Mouse (Mus musculus) lung, postnatal 0 days (tissue): ENCODE measurements around the gene Fyco1. TPM values are rescaled to one million over a fixed set of nuclear protein-coding genes. Genes with fewer than 3 reads are reported as not detected.

Source experiments
- ATAC-seq: fragments of 200-750 bp; cut with Nextera tagmentation; 2 replicates; pipeline ENCODE4 v1.8.0; 2017; ENCODE audit warnings: moderate library complexity
- DNase-seq: peaks from one replicate; pipeline ENCODE4 v3.0.0-alpha.2; 2016; ENCODE audit warnings: low spot score
- H3K27ac ChIP-seq: fragments of 300-500 bp; sonication (generic); 2 replicates; pipeline ENCODE4 v1.5.1; 2014; ENCODE audit warnings: antibody characterized with exemption, mild to moderate bottlenecking, low read length, mixed read lengths
- H3K27me3 ChIP-seq: fragments of 300-500 bp; sonication (generic); replicated peaks from 2 replicates; pipeline ENCODE4 v1.6.1; 2014; ENCODE audit warnings: low read length, mixed read lengths; ENCODE audit not compliant: insufficient read depth
- H3K36me3 ChIP-seq: fragments of 300-500 bp; sonication (generic); 2 replicates; pipeline ENCODE4 v1.6.1; 2014; ENCODE audit warnings: low read length, mixed read lengths; ENCODE audit not compliant: insufficient read depth
- H3K4me1 ChIP-seq: fragments of 300-500 bp; sonication (generic); 2 replicates; pipeline ENCODE4 v1.6.1; 2014; ENCODE audit warnings: antibody characterized with exemption, low read depth, low read length, mixed read lengths; ENCODE audit not compliant: insufficient read depth
- H3K4me2 ChIP-seq: fragments of 300-500 bp; sonication (generic); replicated peaks from 2 replicates; pipeline ENCODE4 v1.6.1; 2014; ENCODE audit warnings: low read depth, mild to moderate bottlenecking, low read length, moderate library complexity, mixed read lengths
- H3K4me3 ChIP-seq: fragments of 300-500 bp; sonication (generic); 2 replicates; pipeline ENCODE4 v1.5.1; 2014; ENCODE audit warnings: low read depth, low read length
- H3K9ac ChIP-seq: fragments of 300-500 bp; sonication (generic); replicated peaks from 2 replicates; pipeline ENCODE4 v1.6.1; 2014; ENCODE audit warnings: low read depth, mild to moderate bottlenecking
- H3K9me3 ChIP-seq: fragments of 300-500 bp; sonication (generic); 2 replicates; pipeline ENCODE4 v1.6.1; 2016; ENCODE audit warnings: low read length, mixed read lengths
- CTCF ChIP-seq: IDR thresholded peaks from 2 replicates; pipeline ENCODE4 v1.5.1; 2016; ENCODE audit warnings: antibody characterized with exemption, mild to moderate bottlenecking
- EP300 ChIP-seq: IDR thresholded peaks from 2 replicates; pipeline ENCODE4 v1.6.1; 2016; ENCODE audit warnings: antibody characterized with exemption, mild to moderate bottlenecking, control low read depth
- WGBS: fragments of 180-500 bp; shearing (Covaris S2); extraction: QIAGEN DNeasy Blood & Tissue Kit; methylation state at CpG from one replicate; pipeline ENCODE4 v1.1.7; 2014; 5-methylcytosine and 5-hydroxymethylcytosine counted together
- polyA plus RNA-seq: library from polyadenylated mRNA; unstranded; fragments of >200 nt; fragmentation: Nextera tagmentation; extraction: Ambion mirVana; gene quantifications from 2 replicates; pipeline ENCODE4 v1.2.1, GENCODE M21; 2015

Fyco1 gene
- polyA plus RNA-seq, 1 experiment from 2014 or later = 9.2 TPM

DNA sequence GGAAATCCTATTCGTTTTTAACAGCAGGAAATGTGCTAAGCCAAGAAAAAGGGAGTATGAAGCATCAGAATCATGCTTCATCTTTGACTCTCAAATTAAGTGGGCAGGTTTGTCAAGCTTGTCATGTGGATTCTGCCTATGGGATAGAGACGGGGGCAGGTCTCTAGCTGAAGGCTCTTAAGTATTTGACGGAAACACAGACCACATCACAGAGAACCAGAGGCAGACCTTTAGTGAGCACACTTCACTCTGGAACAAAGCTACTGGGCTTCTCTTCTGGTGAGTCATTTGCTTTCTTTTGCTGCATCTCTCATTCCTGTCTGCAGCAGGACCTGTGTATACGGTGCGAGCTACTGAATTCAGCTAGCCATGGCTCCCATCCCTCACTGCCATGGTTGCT lies 45.4 kb downstream of the Fyco1 start, which contains the start of gene Cxcr6:
TSS of gene Cxcr6 (plus strand) at position 209 of the 400 bp plus-strand sequence.
- ATAC-seq = no peak
- Histone ChIP-seq H3K9ac (no peak within 1 kb of the TSS), H3K27me3 (no peaks in the 10 kb centered on the region), H3K27ac (no peak within 1 kb of the TSS), H3K4me3 (no peak within 1 kb of the TSS), H3K36me3 (peaks cover 14% of the 10 kb centered on the region; the same call in 1 of the 2 replicates), H3K9me3 (no peaks in the 10 kb centered on the region), H3K4me2 (no peak within 1 kb of the TSS), H3K4me1 (no peaks in the 10 kb centered on the region)
- whole genome bisulfite sequencing = 83% methylated on average over 5 of the region's 5 CpGs
- TF ChIP-seq EP300 (no peak), CTCF (no peak)
- DNase-seq = no peak

DNA sequence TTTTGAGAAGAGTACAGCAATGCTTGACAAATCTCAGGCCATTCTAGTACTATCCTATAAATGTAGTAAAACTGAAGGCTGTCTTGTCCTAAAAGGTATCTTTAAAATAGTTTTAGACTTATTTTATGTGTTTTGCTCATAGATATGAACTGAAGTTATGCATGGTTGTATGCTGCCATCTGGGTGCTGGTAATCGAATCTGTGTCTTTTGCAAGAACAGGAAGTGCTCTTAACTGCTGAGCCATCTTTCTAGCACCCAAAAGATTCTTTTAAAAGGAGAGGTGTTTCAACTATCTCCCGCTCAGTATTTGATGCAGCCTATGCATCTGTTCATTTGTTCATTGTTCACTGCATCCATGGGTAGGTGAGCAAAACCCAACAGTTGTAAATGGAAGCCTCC lies 46.5 kb downstream of the Fyco1 start:
- no peak overlapping the region for H3K4me2 ChIP-seq
- DNase-seq (no peak), ATAC-seq (no peak)
- no peak overlapping the region for H3K4me3 ChIP-seq
- no peak overlapping the region for H3K27ac ChIP-seq
- peaks cover 11% of the 10 kb centered on the region for H3K36me3 ChIP-seq
- H3K27me3 ChIP-seq = no peaks in the 10 kb centered on the region
- no peak for TF ChIP-seq EP300
- TF ChIP-seq CTCF = no peak
- no peaks in the 10 kb centered on the region for H3K4me1 ChIP-seq
- H3K9me3 ChIP-seq = no peaks in the 10 kb centered on the region
- 89% methylated on average over 2 of the region's 2 CpGs for WGBS
- H3K9ac ChIP-seq = no peak overlapping the region

DNA sequence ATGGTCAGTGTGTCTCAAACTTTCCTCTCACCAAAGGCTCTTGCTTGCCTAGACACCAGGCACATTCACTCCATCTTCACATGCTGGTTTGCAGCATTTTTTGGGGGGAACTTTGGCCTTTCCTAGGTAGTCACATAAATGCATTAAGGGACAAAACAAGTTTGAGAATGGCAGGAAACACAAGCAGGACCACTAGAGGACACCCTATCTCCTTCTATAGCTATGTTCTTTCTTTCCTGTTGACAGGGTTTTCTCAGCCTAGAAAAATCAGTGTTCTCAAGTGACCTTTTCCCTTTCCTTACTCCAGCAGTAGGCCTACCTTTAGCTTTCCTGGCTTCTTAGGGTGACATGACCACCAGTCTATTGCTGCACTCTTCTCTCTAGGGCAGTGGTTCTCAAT lies 48.8 kb downstream of the Fyco1 start:
- no peak overlapping the region for H3K4me3 ChIP-seq
- H3K27ac ChIP-seq = no peak overlapping the region
- DNase-seq (no peak), ATAC-seq (no peak)
- H3K9ac ChIP-seq = no peak overlapping the region
- H3K4me1 ChIP-seq = no peaks in the 10 kb centered on the region
- H3K27me3 ChIP-seq = no peaks in the 10 kb centered on the region
- H3K9me3 ChIP-seq = no peaks in the 10 kb centered on the region
- peaks cover 10% of the 10 kb centered on the region for H3K36me3 ChIP-seq
- TF ChIP-seq CTCF (peak; percentile 24; the same call in 1 of the 2 replicates), EP300 (no peak)
- no peak overlapping the region for H3K4me2 ChIP-seq

DNA sequence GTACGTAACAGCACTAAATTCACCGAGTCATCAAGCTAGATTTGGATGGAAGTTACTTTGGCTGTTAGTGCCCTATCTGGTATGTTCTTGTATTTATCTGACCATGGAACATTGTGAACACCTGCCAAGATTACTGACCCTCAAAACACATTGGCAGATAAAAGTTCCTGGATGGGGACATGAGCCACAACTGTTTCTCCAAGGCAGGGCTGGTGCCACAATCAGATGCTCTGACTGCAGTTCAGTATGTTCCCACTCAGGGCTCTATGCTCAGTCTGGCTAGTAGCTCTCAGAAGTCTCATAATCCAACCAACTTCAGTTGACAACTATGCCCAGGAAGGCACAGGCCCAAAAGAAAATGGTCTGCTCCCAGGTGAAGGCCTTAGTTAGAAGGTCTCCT lies 49.3 kb downstream of the Fyco1 start:
- 93% methylated on average over 2 of the region's 2 CpGs for WGBS

DNA sequence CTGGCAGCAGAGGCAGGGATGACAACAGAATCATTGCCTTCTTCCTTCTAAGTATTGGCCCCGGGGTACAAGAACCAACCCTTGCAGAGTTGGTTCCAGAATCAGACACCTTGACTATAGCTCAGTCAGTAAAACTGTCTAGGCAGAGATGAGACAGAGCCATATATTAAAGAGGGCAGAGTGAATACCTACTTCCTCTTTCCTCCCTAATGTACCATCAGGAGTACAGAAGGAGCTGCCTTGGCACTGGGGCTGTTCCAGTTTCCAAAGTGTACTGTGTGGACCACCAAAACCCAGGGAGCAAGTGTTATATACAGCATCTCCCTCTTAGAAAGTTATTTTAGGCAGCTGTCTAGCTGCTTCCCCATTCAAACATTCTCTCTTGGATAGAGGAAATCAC lies 50.2 kb downstream of the Fyco1 start:
- H3K4me3 ChIP-seq = no peak overlapping the region
- TF ChIP-seq CTCF (no peak), EP300 (no peak)
- H3K27me3 ChIP-seq = no peaks in the 10 kb centered on the region
- H3K36me3 ChIP-seq = peaks cover 21% of the 10 kb centered on the region
- H3K4me1 ChIP-seq = no peaks in the 10 kb centered on the region
- ATAC-seq (no peak), DNase-seq (no peak)
- 93% methylated on average over 1 of the region's 1 CpGs for WGBS
- H3K9me3 ChIP-seq = no peaks in the 10 kb centered on the region
- H3K9ac ChIP-seq = no peak overlapping the region
- no peak overlapping the region for H3K27ac ChIP-seq
- no peak overlapping the region for H3K4me2 ChIP-seq

More for the DNA sequence above, 49.3 kb downstream of the Fyco1 start:
- ATAC-seq (no peak), DNase-seq (no peak)
- Histone ChIP-seq H3K27me3 (no peaks in the 10 kb centered on the region), H3K4me3 (no peak overlapping the region), H3K9ac (no peak overlapping the region), H3K4me1 (no peaks in the 10 kb centered on the region), H3K36me3 (peaks cover 12% of the 10 kb centered on the region), H3K27ac (no peak overlapping the region), H3K9me3 (no peaks in the 10 kb centered on the region), H3K4me2 (no peak overlapping the region)
- TF ChIP-seq EP300 = no peak
- TF ChIP-seq CTCF = no peak

DNA sequence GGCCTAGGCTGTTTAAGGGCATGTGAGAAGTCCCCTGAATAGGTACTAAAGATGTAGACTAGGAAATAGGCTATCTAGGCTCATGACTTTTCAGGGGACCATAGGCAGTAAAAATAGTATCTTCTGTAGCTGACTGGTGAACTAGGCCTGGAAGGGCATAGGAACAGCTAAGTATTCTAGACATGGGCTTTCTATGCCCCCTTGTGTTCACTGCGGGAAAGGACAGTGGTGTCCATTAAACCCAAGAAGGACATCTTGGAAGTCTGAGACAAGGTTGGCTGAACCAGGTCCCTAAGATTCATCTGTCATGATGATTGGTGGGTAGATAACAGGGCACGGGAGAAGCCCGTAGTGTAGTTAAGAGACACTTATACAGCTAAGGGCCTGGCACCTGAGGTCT lies 55.5 kb downstream of the Fyco1 start:
- H3K4me1 ChIP-seq = no peaks in the 10 kb centered on the region
- H3K27me3 ChIP-seq = no peaks in the 10 kb centered on the region
- H3K27ac ChIP-seq = no peak overlapping the region
- H3K36me3 ChIP-seq = peaks cover 47% of the 10 kb centered on the region
- 42% methylated on average over 3 of the region's 3 CpGs for WGBS
- no peak overlapping the region for H3K4me2 ChIP-seq
- H3K9ac ChIP-seq = no peak overlapping the region
- no peaks in the 10 kb centered on the region for H3K9me3 ChIP-seq
- ATAC-seq (no peak), DNase-seq (peak; percentile 37)
- TF ChIP-seq EP300 (no peak), CTCF (peak; percentile 76)
- no peak overlapping the region for H3K4me3 ChIP-seq

DNA sequence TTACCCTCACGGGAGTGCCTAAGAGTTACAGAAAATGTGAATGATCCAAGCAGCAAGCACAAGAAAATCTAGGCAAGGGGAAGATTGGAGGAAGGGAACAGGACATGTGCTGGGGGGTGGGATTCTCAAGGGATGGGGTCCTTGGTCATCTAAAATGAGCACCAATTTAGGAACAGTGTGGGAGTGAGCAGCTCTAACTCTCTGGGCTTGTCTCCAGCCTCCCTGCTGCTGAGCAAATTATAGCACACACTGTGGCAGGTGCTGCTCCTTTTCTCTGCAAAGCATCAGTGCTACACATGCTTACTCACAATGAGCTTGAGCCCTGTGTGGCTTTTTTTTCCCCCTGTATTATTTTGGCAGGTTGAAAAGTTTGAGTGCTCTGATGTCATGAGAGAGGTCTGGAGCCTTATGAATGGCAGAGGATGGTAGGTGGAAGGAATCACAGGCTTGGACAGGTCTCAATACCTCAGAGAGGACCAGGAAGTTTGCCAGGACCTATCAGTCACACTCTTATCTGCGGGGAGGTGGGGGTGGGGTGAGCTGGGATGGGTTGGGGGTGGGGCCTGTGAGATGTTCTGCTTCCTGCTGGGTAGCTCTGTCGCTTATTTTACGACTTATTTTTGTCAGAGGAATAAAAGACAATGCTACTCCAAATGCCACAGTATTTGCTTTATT lies 62.7 kb downstream of the Fyco1 start:
- Histone ChIP-seq H3K27me3 (no peaks in the 10 kb centered on the region), H3K4me2 (no peak overlapping the region), H3K9ac (no peak overlapping the region), H3K4me3 (no peak overlapping the region), H3K36me3 (peaks cover 29% of the 10 kb centered on the region), H3K27ac (no peak overlapping the region), H3K4me1 (no peaks in the 10 kb centered on the region), H3K9me3 (no peaks in the 10 kb centered on the region)
- ATAC-seq = no peak
- TF ChIP-seq CTCF (no peak), EP300 (no peak)
- 68% methylated on average over 4 of the region's 4 CpGs for WGBS
- DNase-seq = no peak
